Mouse (Mus musculus): ENCODE measurements around the gene Sorl1. TPM values are rescaled to one million over a fixed set of nuclear protein-coding genes. Genes with fewer than 3 reads are reported as not detected.

The Sorl1 gene
- total RNA-seq, 2 experiments from 2014 or later = 11.1 to 15.5 TPM

GRCm38 (mm10) chr9:42097731-42098473 lies 26.2 kb downstream of the Sorl1 start:
- intact Hi-C loops (cut with DNase I) = no loop called here
- no peak for DNase-seq (ENCODE audit: low spot score)

GRCm38 (mm10) chr9:42097006-42097730 lies 26.9 kb downstream of the Sorl1 start:
- intact Hi-C loops (cut with DNase I) = no loop called here
- no peak for DNase-seq (ENCODE audit: low spot score)

- no peak for DNase-seq (ENCODE audit: low spot score)
- intact Hi-C loops (cut with DNase I) = no loop called here
Observed at GRCm38 (mm10) chr9:42094752-42095151, 29.3 kb downstream of the Sorl1 start.

- DNase-seq (ENCODE audit: low spot score) = no peak
- intact Hi-C loops (cut with DNase I) = no loop called here
Observed at GRCm38 (mm10) chr9:42094028-42094551, 30.0 kb downstream of the Sorl1 start.

GRCm38 (mm10) chr9:42092749-42093148 lies 31.3 kb downstream of the Sorl1 start:
- intact Hi-C loops (cut with DNase I) = no loop called here
- DNase-seq (ENCODE audit: low spot score) = no peak

GRCm38 (mm10) chr9:42091561-42091960 lies 32.5 kb downstream of the Sorl1 start:
- DNase-seq (ENCODE audit: low spot score) = no peak

GRCm38 (mm10) chr9:42087921-42088320 lies 36.2 kb downstream of the Sorl1 start:
- intact Hi-C loops (cut with DNase I) = no loop called here
- DNase-seq (ENCODE audit: low spot score) = no peak

More at GRCm38 (mm10) chr9:42091561-42091960, 32.5 kb downstream of the Sorl1 start:
- intact Hi-C loops (cut with DNase I) = no loop called here

DNA sequence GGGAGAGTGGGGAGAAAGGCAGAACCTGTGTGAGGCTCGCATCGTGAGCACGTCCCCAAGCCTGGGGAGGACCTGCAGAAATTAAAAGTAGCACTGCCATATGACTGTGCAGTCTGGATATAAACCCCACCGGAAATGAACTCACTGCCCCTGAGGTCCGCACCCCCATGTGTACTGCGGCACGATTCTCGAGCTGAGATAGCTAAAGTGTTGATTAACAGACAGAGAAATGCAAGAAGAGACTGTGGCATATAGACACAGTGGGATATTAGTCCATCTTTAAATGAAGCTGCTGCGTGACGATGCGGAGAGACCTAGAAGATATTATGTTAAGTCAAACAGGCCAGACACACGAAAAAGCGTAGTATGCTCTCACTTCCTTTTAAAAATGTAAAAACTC lies 38.1 kb downstream of the Sorl1 start:
- no peak for DNase-seq (ENCODE audit: low spot score)
- intact Hi-C loops (cut with DNase I) = no loop called here

GRCm38 (mm10) chr9:42083661-42084067 lies 40.4 kb downstream of the Sorl1 start:
- DNase-seq (ENCODE audit: low spot score) = no peak
- intact Hi-C loops (cut with DNase I) = no loop called here

- intact Hi-C loops (cut with DNase I) = no loop called here
- no peak for DNase-seq (ENCODE audit: low spot score)
Observed at GRCm38 (mm10) chr9:42081681-42082530, 42.2 kb downstream of the Sorl1 start.

GRCm38 (mm10) chr9:42080671-42081070 lies 43.4 kb downstream of the Sorl1 start:
- DNase-seq (ENCODE audit: low spot score) = no peak

DNA sequence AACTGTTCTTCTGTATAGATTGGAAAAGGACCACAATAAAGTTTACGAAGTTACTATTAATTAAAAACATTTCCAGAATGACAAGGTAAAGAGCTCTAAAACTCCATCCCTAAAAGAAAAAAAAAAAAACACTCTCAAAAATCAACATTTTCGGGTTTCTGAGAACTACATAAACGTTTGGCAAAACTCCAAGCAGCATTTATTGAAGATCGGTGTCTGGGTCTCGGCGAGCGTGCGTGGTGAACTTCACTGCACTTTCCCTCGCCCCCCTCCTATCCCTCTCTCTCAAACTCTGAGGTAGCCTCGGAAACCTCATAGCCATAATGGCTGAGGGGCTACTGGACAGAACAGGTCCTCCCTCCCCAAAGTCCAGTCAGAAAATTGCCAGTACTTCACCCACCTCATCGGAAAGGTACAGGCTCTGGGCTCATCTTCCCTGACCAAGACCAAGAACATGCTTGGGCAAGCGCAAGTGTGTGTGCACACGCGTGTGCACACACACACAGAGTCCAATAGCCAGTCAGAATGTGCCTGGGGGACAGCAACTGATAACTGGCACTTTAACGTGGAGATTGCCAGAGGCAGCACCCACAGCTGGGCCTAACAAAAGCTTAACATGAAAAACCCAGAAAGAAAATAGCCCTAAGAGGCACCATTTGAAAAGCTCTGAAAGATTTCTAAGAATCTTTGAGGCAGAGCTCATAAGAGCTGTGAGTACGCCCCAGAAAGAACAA lies 46.8 kb downstream of the Sorl1 start:
- DNase-seq (ENCODE audit: low spot score) = no peak
- intact Hi-C loops (cut with DNase I) = no loop called here

More at GRCm38 (mm10) chr9:42080671-42081070, 43.4 kb downstream of the Sorl1 start:
- intact Hi-C loops (cut with DNase I) = no loop called here

- no peak for DNase-seq (ENCODE audit: low spot score)
- intact Hi-C loops (cut with DNase I) = no loop called here
Observed at GRCm38 (mm10) chr9:42076256-42076849, 47.7 kb downstream of the Sorl1 start.

- intact Hi-C loops (cut with DNase I) = no loop called here
- DNase-seq (ENCODE audit: low spot score) = no peak
Observed at GRCm38 (mm10) chr9:42075241-42075640, 48.9 kb downstream of the Sorl1 start.

DNA sequence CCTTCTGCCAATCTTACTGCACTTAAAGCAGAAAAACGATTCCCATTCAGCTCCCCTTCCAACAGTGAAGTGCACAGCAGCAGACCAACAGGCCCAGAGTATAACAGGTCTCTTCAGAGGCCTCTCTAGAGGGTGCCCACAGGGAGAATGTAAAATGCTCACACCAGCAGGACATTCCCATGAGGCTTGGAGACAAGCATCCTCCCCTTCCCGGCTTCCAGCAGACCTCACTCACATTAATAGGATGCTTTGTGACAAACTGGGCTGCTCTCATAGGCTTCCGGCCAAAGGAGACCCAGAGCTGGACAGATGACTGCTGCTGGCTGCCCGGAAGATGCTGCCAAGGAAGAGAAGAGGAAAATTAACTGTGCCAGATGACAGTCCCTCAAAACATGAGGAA lies 52.1 kb downstream of the Sorl1 start:
- intact Hi-C loops (cut with DNase I) = no loop called here
- no peak for DNase-seq (ENCODE audit: low spot score)

GRCm38 (mm10) chr9:42070856-42071255 lies 53.2 kb downstream of the Sorl1 start:
- no peak for DNase-seq (ENCODE audit: low spot score)
- intact Hi-C loops (cut with DNase I) = no loop called here

DNA sequence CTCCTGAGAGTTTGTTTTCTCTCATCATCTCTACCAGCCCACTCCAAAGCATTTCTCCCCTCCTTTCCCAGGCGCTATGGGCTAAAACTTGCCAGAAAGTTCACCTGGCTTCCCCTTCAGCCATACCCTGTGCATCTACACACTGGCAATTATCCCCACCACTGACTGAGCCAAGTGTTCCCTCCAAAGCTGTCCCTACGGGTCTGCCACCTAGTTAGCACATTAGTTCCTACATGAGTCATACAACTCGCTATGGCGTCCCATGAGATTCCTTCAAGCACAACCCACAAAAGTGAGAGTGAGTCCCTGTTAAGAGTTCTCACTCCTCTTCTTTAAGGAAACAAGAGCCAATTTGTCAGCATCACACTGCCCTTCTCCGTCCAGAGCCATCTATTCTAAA lies 54.6 kb downstream of the Sorl1 start:
- intact Hi-C loops (cut with DNase I) = no loop called here
- no peak for DNase-seq (ENCODE audit: low spot score)

DNA sequence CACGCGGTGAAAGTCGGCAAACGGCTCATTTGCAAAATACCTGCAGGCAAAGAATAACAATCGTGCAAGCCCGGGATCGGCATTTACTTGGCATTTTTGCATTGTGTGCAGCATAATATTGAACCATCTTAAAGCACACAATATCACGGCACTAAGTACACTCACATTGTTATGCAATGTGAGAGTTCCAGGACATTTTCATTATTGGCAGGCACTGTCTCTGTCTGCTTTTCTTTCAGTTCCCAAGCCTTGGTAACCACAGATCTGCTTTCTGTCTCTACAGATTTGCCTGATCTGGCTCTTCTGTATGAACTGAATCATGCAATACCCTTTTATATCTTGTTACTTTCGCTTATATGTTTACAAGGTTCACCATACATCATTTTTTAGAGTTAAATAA lies 56.1 kb downstream of the Sorl1 start:
- intact Hi-C loops (cut with DNase I) = no loop called here
- DNase-seq (ENCODE audit: low spot score) = no peak

- DNase-seq (ENCODE audit: low spot score) = no peak
- intact Hi-C loops (cut with DNase I) = no loop called here
Observed at GRCm38 (mm10) chr9:42065756-42066155, 58.3 kb downstream of the Sorl1 start.
